Mouse (Mus musculus) heart, postnatal 36 days (tissue): ENCODE measurements at regions not wholly inside any gene's neighbourhood (a gene's known extent, or its start where the extent isn't known, plus 50 kb on each side); places are given as distances from the start of the nearest gene placed in this dataset.

Experiments
- DNase-seq, 2 experiments: peaks; one replicate each; pipeline ENCODE4 v3.0.0; 2021 to 2022
- intact Hi-C: fragments of 180-260 bp; cut with DNase I; formaldehyde crosslinking; loops from one replicate; pipeline ENCODE4 v1.15.1; 2025

DNA sequence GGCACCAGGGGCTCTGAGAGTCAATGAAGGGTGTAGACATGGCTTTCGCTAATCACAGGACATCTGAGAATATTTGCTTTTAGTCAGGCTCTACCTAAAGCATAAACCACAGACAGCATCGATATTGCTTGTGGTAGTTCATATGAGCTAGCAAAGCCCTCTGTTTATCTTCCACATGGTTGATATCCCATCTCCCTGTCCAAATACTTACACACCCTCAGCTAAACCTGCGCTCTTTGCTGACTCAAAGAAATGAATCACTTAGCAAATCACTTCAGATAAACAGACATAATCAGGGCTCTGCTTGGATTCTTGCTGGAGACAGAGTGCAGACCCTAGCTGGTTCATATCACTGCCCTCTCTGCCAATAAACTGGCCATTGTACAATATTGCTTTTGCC lies 298.8 kb downstream of the Rnd3 start:
- intact Hi-C loops, result no loop called here

DNA sequence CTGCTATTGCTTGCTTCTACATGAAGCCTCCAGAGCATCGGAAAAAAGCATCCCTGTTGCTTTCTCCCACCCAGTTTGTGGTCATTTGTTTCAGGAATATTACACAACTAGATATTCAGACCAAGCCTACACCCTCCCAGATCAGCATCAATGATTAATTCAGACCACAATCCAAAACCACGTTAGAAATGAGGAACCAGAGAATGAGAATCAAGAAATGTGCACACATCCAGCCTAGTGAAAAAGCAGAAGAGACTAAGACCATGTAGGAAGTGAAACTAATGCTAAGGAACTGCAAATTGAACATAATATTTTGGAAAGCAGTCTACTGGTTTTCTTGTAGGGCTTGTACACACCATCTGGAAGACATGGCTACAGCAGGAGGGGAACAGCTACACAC lies 307.0 kb downstream of the Rnd3 start:
- DNase-seq, result no peak
- intact Hi-C loops, result no loop called here

More for the DNA sequence above, 298.8 kb downstream of the Rnd3 start:
- DNase-seq, result no peak

DNA sequence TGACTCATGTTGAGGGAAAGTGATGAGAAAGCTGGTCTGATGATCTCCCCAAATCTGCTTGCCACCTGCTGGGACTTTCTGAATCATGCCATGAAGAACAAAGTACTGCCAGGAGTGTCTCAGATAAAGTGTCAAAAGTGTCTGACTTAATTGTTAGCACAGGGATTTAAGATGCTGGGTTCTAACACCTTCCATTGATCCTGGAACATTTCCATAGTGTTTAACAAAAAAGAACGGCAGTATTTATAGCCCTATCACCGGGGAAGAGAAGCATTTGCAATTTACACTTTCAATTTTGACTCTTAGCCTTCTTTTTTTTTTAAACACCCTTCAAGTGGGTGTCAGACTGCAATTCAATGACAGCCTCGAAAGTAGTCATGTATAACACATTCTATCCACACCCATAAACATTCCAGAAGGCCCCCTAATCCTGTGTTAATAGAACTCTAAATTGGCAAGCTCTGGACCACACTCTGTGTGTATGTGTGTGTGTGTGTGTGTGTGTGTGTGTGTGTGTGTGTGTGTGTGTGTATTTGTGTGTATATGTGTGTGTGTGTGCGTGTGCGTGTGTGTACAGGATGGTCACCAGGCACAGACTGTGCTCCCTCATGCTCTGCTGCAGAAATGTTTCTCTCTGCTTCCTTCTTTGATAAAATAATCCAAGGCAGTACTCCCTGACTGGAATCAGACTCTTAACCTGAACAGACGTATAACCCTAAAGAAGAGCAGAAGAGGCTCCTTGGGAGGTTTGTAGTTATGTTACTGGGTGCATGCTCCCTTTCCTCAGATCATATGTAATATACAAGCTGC lies 313.2 kb downstream of the Rnd3 start:
- DNase-seq, result no peak
- intact Hi-C loops, result no loop called here

DNA sequence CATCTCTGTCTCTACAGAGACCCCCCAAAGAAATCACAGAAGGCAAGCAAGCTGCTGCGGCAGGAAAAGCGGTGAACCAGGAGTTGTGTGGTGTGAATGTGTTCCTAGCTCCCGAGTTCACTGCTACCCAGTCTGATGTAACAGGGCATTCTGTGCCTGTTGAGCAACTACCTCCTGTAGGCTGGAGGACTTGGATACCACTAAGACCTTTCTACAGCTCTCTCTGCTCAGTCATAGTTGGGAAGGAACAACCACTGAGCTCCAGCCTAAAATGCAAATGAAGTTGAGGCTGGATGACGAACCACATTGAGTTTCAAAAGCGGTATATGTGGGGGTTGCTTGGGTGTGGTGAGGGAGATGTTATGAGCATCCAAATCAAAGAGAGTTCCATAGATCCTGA lies 315.1 kb downstream of the Rnd3 start:
- intact Hi-C loops, result no loop called here
- no peak for DNase-seq

DNA sequence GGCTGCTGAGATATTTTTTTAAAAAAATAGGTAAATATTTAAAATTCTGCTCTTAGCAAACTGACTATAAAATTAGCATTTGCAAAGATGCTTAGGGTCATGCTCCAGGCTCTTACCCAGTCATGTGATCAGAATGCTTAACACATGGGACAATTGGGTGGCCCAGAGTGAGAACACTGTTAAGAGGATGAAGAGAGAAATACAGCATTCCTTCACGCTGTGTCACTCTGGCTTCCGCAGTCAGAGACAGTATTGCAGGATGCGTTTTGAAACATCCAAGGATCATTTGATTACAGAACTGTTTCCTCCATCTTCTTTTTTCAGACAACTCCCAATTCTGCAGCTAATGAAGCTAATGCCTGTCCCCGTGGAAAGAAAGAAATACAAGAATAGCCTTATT lies 316.4 kb downstream of the Rnd3 start:
- DNase-seq, result no peak
- intact Hi-C loops, result no loop called here

DNA sequence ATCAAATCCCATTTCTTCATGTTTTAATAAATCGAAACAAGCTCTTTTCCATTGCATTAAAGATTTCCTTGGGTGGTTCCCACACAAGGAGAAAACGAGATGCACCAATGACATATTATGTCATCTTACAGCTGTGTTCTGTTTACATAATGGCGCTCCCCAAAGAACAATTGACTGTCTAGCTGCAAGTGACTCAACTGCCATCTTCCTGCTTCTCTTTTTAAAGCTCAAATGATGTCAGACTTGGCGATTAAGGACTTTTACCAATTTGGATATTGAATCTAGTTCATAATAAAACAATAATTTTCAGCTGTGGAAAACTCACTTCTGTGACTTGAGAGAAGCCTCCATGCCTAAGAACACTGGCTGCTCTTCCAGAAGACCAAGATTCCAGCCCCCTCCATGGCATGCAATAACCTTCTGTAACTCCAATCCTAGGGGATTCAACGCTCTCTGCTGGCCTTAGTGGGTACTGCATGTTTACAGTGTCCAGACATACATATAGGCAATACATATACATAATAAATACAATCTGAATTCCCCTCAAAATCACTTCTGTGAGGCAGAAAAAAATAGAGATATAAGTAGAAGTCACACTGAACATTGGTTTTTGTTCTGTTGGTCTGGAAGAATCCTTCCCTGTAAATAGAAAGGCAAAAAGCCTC lies 318.7 kb downstream of the Rnd3 start:
- DNase-seq, result peak in 1 of 2 experiments; percentile 20
- intact Hi-C loops, result no loop called here

- no peak for DNase-seq
- intact Hi-C loops, result no loop called here
Measured at GRCm38 (mm10) chr2:50827097-50827496, 321.8 kb downstream of the Rnd3 start.

GRCm38 (mm10) chr2:50826537-50826936 lies 322.4 kb downstream of the Rnd3 start:
- no peak for DNase-seq

GRCm38 (mm10) chr2:50825626-50826025 lies 323.3 kb downstream of the Rnd3 start:
- no peak for DNase-seq
- intact Hi-C loops, result no loop called here

More at GRCm38 (mm10) chr2:50826537-50826936, 322.4 kb downstream of the Rnd3 start:
- intact Hi-C loops, result no loop called here

DNA sequence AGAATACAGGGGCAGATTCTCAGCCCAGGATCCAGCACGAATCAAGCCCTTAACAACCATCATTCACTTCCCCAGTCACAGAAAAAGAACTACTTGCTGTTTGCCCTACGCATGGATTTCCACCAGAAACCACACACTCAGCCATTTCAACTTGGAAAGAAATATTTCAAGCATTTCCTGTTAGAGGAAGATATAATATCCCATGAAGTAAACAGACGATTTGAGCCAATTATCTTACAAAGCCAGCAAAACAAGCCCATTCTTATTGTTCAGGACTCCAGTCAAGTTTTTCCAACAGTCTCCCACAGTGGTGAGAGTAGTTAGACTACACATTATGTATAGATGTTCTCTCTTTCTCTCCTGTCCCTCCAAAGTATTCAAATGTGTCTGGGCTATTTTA lies 324.1 kb downstream of the Rnd3 start:
- intact Hi-C loops, result no loop called here
- DNase-seq, result no peak

DNA sequence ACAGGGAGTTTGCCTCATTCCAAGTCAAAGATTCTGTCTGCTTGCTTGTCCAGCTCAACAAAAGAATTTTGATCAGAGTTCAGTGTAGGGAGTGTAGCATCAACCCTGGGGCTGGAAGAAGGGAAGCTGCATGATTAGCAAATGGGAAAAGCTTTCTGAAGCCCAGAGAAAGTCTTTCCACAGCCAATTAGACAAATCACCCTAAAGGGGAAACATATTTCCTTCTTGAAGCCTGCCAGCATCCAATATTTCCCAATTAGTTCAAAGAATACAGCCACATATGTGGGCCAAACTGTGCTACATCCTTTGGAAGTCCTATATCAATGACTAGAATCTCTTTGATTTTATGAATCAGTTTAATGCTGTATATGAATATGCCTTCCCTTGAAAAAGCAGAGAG lies 326.2 kb downstream of the Rnd3 start:
- intact Hi-C loops, result no loop called here
- no peak for DNase-seq

DNA sequence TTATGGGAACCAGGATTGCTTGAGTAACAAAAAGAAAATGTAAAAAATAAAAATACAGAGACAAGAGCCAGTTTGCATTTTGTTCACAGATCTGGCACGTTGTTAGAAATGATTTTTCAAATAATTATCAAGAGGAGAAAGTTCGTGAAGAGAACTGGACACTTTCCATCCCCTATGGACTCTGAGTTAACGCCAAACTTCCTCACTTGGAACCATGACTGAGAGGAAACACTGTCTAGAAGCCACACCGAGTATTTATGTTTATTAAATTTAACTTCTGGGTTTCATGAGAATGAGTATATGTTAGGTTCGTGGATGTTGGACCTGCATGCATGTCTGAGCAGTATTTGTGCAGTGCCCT lies 329.6 kb downstream of the Rnd3 start:
- DNase-seq, result no peak
- intact Hi-C loops, result no loop called here

- intact Hi-C loops, result no loop called here
Measured at GRCm38 (mm10) chr2:50818557-50819304, 330.2 kb downstream of the Rnd3 start.

DNA sequence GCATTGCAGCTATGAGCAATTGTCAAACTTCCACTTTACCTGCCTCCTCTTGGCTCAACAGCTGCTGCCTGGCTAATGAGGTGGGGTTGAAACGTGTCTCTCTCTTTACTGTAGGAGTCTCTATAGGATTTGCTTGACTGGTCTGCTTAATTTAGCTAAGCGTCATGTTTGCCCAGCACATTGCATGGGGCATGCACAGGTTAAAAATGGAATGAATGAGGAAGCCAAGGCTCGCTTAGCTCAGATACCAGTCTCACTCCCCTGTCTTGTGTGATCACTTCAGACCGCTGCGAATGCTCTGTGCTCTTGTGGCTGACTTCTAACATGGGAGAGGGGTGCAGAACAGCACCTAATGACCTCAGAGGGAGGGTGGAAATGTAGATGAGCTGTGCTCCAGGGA lies 332.5 kb downstream of the Rnd3 start:
- intact Hi-C loops, result no loop called here
- no peak for DNase-seq

More at GRCm38 (mm10) chr2:50818557-50819304, 330.2 kb downstream of the Rnd3 start:
- DNase-seq, result no peak

- intact Hi-C loops, result no loop called here
- no peak for DNase-seq
Measured at GRCm38 (mm10) chr2:50815541-50815940, 333.4 kb downstream of the Rnd3 start.

GRCm38 (mm10) chr2:50813568-50814461 lies 335.1 kb downstream of the Rnd3 start:
- DNase-seq, result peak in 1 of 2 experiments; percentile 13
- intact Hi-C loops, result no loop called here

GRCm38 (mm10) chr2:50812296-50812695 lies 336.6 kb downstream of the Rnd3 start:
- intact Hi-C loops, result no loop called here
- DNase-seq, result no peak

DNA sequence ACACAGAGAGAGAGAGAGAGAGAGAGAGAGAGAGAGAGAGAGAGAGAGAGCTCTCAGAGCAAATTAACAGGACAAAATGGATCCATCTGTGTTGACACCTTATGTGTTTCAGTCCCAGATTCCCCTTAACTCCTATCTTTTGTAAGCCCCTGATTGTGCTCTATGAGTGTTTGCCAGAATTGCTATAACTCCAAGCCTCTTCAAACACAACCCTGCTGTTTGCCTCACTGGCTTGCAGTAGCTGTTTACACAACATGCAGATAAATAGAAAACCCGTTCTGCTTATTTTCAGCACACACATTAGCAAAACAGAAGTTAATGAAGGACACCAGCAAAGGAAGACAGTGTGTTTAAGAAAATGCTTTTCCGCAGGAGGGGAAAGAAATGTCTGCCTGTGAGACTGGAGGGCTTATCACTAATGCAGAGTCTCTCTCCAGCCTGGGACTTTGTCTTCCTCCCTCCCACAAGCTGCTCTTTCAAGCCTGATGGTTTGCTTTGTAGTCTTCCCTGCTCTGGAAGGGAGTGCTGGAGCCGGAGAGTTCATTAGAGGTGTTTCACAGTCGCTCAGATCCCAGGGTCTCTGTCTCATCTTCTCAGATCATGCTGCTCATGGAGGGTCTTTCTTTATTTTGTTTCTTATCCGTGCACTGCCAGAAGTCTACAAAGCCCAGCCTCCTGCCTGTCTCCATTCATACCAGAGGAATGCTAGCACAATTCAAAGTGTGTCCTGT lies 338.4 kb downstream of the Rnd3 start:
- no peak for DNase-seq
- intact Hi-C loops, result no loop called here

- intact Hi-C loops, result no loop called here
- no peak for DNase-seq
Measured at GRCm38 (mm10) chr2:50809823-50810222, 339.1 kb downstream of the Rnd3 start.
